Mouse (Mus musculus) liver, embryonic 14.5 days (tissue): ENCODE measurements around the gene Dock8. TPM values are rescaled to one million over a fixed set of nuclear protein-coding genes. Genes with fewer than 3 reads are reported as not detected.
A peak's percentile ranks its signal among the peaks of the same experiment; 100 is the strongest.

Experiments
- ATAC-seq: fragments of 200-750 bp; cut with Nextera tagmentation; 2 replicates; pipeline ENCODE4 v1.8.0; 2017; ENCODE audit warnings: moderate number of reproducible peaks, mild to moderate bottlenecking, moderate library complexity; ENCODE audit not compliant: insufficient read depth
- DNase-seq, 3 experiments: peaks; one replicate each; pipeline ENCODE4 v3.0.0-alpha.2; 2012 to 2013; ENCODE audit warnings: low read depth in 3 of 3, low spot score in 3 of 3
- H3K27ac ChIP-seq: fragments of 300-500 bp; sonication (generic); 2 replicates; pipeline ENCODE4 v1.5.1; 2014; ENCODE audit warnings: moderate library complexity, mild to moderate bottlenecking, control low read depth, inconsistent platforms
- H3K27me3 ChIP-seq: fragments of 300-500 bp; sonication (generic); 2 replicates; pipeline ENCODE4 v1.6.1; 2014; ENCODE audit warnings: mild to moderate bottlenecking, low read length, moderate library complexity; ENCODE audit not compliant: control insufficient read depth, insufficient read depth
- H3K36me3 ChIP-seq: fragments of 300-500 bp; sonication (generic); replicated peaks from 2 replicates; pipeline ENCODE4 v1.6.1; 2014; ENCODE audit warnings: low read depth; ENCODE audit not compliant: control insufficient read depth, insufficient read depth
- H3K4me1 ChIP-seq, 2 experiments: fragments of 200-500 bp in 1 of 2; fragments of 300-500 bp in 1 of 2; sonication (generic) in 1 of 2; replicated peaks; 2 replicates each; pipeline ENCODE4 v1.6.1; 2012 to 2014; ENCODE audit warnings: antibody characterized with exemption in 1 of 2, inconsistent platforms in 1 of 2, low read length in 1 of 2; ENCODE audit not compliant: control insufficient read depth in 2 of 2, insufficient read depth in 2 of 2
- H3K4me2 ChIP-seq: fragments of 300-500 bp; sonication (generic); 2 replicates; pipeline ENCODE4 v1.6.1; 2014; ENCODE audit warnings: low read depth, mild to moderate bottlenecking, control low read depth, moderate library complexity
- H3K4me3 ChIP-seq, 2 experiments: fragments of 200-500 bp in 1 of 2; fragments of 300-500 bp in 1 of 2; sonication (generic) in 1 of 2; 2 replicates each; pipeline ENCODE4 v1.5.1; 2012 to 2014; ENCODE audit warnings: low read depth in 2 of 2, low read length in 2 of 2, mild to moderate bottlenecking in 2 of 2, control low read depth in 1 of 2, inconsistent platforms in 1 of 2, moderate library complexity in 1 of 2; ENCODE audit not compliant: insufficient read depth in 1 of 2
- H3K9ac ChIP-seq: fragments of 300-500 bp; sonication (generic); replicated peaks from 2 replicates; pipeline ENCODE4 v1.6.1; 2014; ENCODE audit warnings: mild to moderate bottlenecking, control low read depth, moderate library complexity
- H3K9me3 ChIP-seq: fragments of 300-500 bp; sonication (generic); 2 replicates; pipeline ENCODE4 v1.6.1; 2016; ENCODE audit warnings: low read length, mixed read lengths; ENCODE audit not compliant: control insufficient read depth
- CTCF ChIP-seq: IDR thresholded peaks from 2 replicates; pipeline ENCODE4 v1.5.1; 2016; ENCODE audit warnings: antibody characterized with exemption, low read depth, control low read depth
- EP300 ChIP-seq: IDR thresholded peaks from 2 replicates; pipeline ENCODE4 v1.6.1; 2016; ENCODE audit warnings: antibody characterized with exemption, low read depth
- WGBS: fragments of 180-500 bp; shearing (Covaris S2); extraction: QIAGEN DNeasy Blood & Tissue Kit; methylation state at CpG from one replicate; pipeline ENCODE4 v1.1.7; 2014; ENCODE audit not compliant: insufficient replicate concordance; 5-methylcytosine and 5-hydroxymethylcytosine counted together
- polyA plus RNA-seq, 2 experiments: library from polyadenylated mRNA; depleted of rRNA in 1 of 2; stranded (reverse) in 1 of 2; unstranded in 1 of 2; fragments of >200 nt; fragmentation: Nextera tagmentation in 1 of 2; extraction: Ambion mirVana in 1 of 2; gene quantifications; 2 replicates each; pipeline versions ENCODE4 v1.2.1 to v1.2.3; 2012 to 2014

Gene Dock8
- polyA plus RNA-seq, 2 experiments: 3.4 to 5.9 TPM

- H3K27ac ChIP-seq: no peak overlapping the region
- no peaks in the 10 kb centered on the region for H3K36me3 ChIP-seq
- H3K4me3 ChIP-seq: no peak overlapping the region
- H3K4me1 ChIP-seq: peaks cover 10 to 18% of the 10 kb centered on the region in 2 experiments
- TF ChIP-seq CTCF (no peak), EP300 (peak; percentile 62; the same call in 1 of the 2 replicates)
- no peaks in the 10 kb centered on the region for H3K27me3 ChIP-seq
- WGBS: 10% methylated on average over 7 of the region's 7 CpGs
- H3K9me3 ChIP-seq: no peaks in the 10 kb centered on the region
- peak overlapping the region; percentile 36 for H3K4me2 ChIP-seq
- ATAC-seq: peak; percentile 69; the same call in 1 of the 2 replicates
- DNase-seq: peak in 1 of 3 experiments; percentile 41
- peak overlapping the region; percentile 43; the same call in 1 of the 2 replicates for H3K9ac ChIP-seq
Measured at GRCm38 (mm10) chr19:24990138-24990822, 9.1 kb upstream of the Dock8 start.

- no peak for DNase-seq
- H3K4me1 ChIP-seq: peaks cover 17 to 31% of the 10 kb centered on the region in 2 experiments
- no peak overlapping the region for H3K27ac ChIP-seq
- no peak overlapping the region for H3K4me2 ChIP-seq
- no peak for ATAC-seq
- H3K27me3 ChIP-seq: no peaks in the 10 kb centered on the region
- H3K9me3 ChIP-seq: no peaks in the 10 kb centered on the region
- WGBS: 63% methylated on average over 6 of the region's 6 CpGs
- no peak overlapping the region for H3K9ac ChIP-seq
- H3K4me3 ChIP-seq: no peak overlapping the region
- no peaks in the 10 kb centered on the region for H3K36me3 ChIP-seq
- TF ChIP-seq CTCF (peak; percentile 25; the same call in 1 of the 2 replicates), EP300 (no peak)
Measured at GRCm38 (mm10) chr19:24993526-24993925, 5.8 kb upstream of the Dock8 start.

DNA sequence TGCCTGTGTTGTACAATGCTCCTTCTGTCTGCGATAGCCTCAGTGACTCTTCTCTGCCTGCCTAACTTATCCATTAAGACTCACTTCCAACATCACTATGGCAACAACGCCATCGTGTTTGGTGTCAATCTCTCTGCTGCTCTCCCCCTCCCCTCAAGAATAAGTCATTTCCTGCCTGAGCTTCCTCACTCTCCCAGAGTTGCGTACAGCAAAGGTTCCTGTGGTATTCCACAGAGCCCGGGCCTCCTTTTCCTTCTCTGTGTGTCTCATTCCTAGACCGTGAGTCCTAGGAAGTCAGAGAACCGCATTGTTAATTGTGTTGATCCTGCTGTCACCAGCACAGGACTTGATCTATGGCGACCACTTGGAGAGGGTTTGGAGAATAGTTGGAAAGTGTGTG is 4.4 kb upstream of the Dock8 start:
- DNase-seq: no peak
- Histone ChIP-seq H3K9me3 (no peaks in the 10 kb centered on the region), H3K4me3 (no peak overlapping the region), H3K27me3 (no peaks in the 10 kb centered on the region), H3K4me2 (no peak overlapping the region), H3K4me1 (peaks cover 20 to 34% of the 10 kb centered on the region in 2 experiments), H3K27ac (no peak overlapping the region), H3K36me3 (no peaks in the 10 kb centered on the region), H3K9ac (no peak overlapping the region)
- TF ChIP-seq EP300 (no peak), CTCF (no peak)
- 16% methylated on average over 8 of the region's 8 CpGs for WGBS
- ATAC-seq: no peak

- DNase-seq: no peak
- H3K4me1 ChIP-seq: peaks cover 10 to 41% of the 10 kb centered on the region in 2 experiments
- no peaks in the 10 kb centered on the region for H3K9me3 ChIP-seq
- 28% methylated on average over 12 of the region's 12 CpGs for WGBS
- no peak overlapping the region for H3K27ac ChIP-seq
- no peaks in the 10 kb centered on the region; the same call in 1 of the 2 replicates for H3K27me3 ChIP-seq
- H3K4me2 ChIP-seq: no peak overlapping the region
- no peak for ATAC-seq
- H3K4me3 ChIP-seq: no peak overlapping the region
- TF ChIP-seq CTCF (no peak), EP300 (no peak)
- H3K9ac ChIP-seq: no peak overlapping the region
- no peaks in the 10 kb centered on the region for H3K36me3 ChIP-seq
Measured at GRCm38 (mm10) chr19:24996815-24997704, 2.3 kb upstream of the Dock8 start.

DNA sequence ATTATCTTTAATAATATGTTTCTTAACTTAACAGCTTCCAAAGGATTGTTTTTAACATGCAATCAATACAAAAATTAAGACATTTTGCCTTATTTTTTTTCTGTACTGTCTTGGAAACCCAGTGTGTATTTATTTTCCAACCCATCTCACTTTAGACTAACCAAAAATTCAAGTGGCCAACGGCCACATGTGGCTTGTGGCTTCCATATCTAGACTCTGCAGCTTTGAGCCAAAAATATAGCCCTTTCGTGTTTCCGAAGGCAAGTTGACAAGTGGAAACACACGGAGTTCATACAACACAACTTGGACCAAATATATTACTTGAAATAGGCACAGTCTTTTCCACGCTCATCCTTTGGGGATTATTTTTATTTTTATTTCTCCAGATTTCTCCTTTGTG is 773 bp upstream of the Dock8 start:
- H3K9ac ChIP-seq: peak overlapping the region; percentile 81
- ATAC-seq (no peak; the same call in 1 of the 2 replicates), DNase-seq (no peak)
- peak overlapping the region; percentile 53 for H3K27ac ChIP-seq
- no peaks in the 10 kb centered on the region for H3K36me3 ChIP-seq
- TF ChIP-seq CTCF (no peak), EP300 (peak; percentile 57; the same call in 1 of the 2 replicates)
- H3K9me3 ChIP-seq: no peaks in the 10 kb centered on the region
- no peaks in the 10 kb centered on the region; the same call in 1 of the 2 replicates for H3K27me3 ChIP-seq
- 10% methylated on average over 5 of the region's 5 CpGs for WGBS
- H3K4me2 ChIP-seq: peak overlapping the region; percentile 90
- peaks cover 10 to 45% of the 10 kb centered on the region in 2 experiments for H3K4me1 ChIP-seq
- peak overlapping the region in 1 of 2 experiments; percentile 79; a peak in 2 of 4 replicates for H3K4me3 ChIP-seq
